Mouse (Mus musculus): Measurements from ENCODE around the gene Col12a1. TPM values are rescaled to one million over a fixed set of nuclear protein-coding genes. Genes with fewer than 3 reads are reported as not detected.

The Col12a1 gene
- total RNA-seq, 2 experiments from 2014 or later = 5.5 to 6.9 TPM

DNA sequence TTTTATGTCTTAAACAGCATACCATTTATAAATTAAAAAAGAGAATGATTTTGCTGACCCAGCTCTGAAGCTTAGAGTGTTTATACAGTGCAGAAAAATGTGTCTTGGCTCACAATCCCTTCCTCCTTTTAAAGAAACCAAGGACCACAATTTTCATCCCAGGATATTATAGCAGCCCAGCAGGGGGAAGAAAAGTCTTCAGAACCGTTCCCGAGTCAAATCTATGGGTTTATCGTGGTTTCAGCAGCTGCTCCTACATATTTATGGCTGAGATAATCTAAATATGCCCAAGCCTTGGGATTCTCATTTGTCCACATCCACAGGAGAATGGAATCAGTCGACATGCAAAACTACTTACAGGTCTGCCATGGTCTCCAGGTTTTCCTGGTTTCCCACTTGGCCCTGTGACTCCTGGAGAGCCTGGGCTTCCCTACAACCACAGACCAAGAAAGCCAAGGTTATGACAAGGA, 110.5 kb downstream of the Col12a1 start:
- no peak for DNase-seq (ENCODE audit: extremely low spot score in 1 of 2, low spot score in 1 of 2)

DNA sequence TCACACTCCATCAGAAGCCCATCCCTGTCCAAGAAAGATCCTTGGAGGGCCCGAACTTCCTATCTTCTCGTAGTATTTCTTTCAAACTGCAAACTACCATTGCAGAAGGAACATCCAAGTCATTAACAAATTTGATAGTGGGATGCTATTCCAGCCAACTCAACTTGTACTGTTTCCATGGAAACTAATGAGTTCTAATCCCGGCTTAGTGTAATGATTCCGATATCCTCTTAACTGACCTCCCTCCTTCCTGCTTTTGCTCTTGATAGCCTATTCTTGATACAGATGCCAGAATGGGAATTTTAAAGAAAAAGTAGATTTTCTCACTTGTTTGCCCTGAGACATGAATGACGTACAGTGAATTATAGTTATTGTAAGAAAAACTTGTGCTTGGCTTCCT, 112.5 kb downstream of the Col12a1 start:
- DNase-seq (ENCODE audit: extremely low spot score in 1 of 2, low spot score in 1 of 2) = no peak

DNA sequence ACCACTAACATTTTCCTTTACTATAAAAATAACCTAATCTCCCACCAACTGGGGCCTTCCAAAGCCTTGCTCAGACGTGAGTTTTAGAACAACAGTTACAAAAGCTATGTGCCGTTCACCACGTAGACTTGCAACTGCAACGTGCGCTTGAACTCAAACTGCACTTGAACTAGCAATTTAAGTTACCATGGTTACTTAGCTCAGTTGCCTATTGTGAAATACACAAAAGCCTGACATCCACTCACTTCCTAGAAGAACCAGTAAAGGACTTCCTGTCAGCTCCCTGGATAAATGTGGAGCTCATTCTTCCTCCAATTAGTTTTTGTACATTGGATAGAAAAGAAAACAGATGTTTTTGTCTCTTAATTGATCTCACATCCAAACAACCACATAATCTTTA, 112.9 kb downstream of the Col12a1 start:
- no peak for DNase-seq (ENCODE audit: extremely low spot score in 1 of 2, low spot score in 1 of 2)

DNA sequence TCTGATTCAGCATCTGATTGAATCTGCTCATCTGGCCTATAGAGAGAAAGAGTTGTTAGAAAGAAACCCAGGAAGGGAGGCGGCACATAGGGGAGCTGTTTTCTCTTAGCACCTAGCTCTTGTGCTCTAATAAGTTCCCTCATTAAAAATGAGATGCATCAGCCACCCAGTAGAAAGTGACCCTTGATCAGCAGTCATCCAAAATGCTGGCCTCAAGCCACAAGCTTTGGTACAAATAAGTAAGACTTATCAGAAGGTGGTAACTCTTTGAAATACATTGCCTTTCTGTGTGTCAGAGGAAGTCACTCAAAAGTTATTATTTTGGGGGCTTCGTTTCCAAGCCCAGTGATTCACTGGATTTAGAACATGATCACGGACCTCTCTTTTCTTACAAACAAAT, 114.1 kb downstream of the Col12a1 start:
- DNase-seq (ENCODE audit: extremely low spot score in 1 of 2, low spot score in 1 of 2) = no peak

DNA sequence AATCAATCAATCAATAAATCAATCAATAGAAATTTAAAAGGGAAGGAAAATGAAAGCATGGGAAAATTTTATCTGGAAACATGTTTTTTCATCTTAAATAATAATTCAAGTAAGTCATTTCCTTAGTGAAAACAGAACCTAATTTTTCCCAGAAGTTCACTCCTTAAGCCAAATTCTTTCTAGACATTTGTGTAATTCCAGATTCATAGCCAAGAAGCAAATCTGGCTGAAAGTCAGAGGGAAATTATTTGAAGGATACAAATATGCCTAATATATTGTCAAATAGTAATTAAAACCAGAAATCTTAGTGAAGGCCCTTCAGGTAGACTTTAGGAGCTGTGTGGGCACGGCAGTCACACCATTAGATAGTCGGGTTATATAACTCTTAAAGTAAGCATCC, 115.2 kb downstream of the Col12a1 start:
- DNase-seq (ENCODE audit: extremely low spot score in 1 of 2, low spot score in 1 of 2) = no peak

DNA sequence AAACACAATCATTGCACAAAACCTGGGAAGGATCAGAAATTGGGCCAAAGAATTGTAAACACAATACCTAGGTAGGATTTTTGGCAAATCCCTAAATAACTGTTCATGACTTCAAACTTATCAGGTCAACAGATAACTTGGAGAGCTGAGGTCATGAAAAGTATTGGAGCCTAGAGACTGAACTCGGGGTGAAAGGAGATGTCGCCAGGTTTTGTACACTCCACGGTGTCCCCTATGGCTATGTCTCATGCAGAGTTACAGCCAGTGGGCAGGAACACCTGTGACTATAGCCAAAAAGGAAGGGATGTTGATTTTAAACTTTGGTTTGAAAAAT, 118.4 kb downstream of the Col12a1 start:
- no peak for DNase-seq (ENCODE audit: extremely low spot score in 1 of 2, low spot score in 1 of 2)

DNA sequence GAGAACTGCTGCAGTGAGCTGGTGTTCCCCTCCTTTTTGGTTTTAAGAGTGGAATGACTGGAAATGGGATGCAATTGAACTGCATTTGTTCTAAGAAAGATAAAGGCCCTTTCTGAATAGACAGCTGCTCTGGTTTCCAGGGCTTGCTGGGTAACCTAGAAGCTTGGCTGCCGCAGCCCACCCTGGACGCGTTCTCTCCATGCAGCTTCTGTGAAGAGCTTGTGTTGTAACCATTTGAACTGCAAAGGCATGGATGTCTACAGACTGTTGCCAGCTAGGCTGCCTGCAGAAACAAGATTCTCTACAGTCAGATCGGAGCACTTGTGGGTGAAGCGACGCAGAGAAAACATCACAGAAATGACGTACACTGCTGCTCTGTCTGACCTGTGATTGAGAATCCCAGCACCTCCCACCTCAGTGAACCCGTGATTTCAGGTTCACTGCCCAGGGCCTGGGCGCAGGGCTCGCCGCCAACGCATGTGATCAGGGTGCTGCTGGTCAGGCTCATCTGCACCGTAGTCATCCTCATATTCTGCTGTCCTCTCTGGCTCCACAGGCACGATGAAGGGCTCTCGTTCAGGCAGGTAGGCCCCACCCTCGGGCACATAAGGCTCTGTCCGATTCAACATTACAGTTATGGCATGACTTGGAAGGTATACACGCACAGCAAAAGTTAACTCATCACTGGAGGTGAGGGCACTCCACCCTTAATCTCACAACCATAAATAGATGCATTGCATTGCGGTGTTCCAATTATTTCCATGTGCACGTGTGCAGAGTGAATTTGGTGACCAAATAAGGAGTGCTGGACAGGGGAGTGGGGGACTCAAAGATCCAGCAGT, 119.0 kb downstream of the Col12a1 start:
- DNase-seq (ENCODE audit: extremely low spot score in 1 of 2, low spot score in 1 of 2) = no peak

DNA sequence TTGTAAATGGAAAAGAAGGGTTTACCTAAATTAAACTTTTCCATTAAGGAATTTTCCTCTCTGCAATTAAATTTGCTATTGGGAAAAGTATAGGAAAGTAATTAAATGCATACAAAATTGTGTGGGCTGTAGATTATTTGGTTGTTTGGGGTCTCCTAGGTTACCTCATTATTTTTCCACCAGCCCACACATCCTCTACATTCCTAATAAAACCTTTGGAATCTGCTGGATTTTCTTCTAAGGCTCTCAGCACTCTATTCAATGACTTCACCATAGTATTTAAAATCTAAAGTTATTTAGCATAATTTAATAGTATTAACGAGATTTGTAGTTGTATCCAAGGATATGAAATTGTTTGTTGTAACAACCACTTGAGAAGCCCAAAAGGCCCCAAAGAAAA, 120.1 kb downstream of the Col12a1 start:
- DNase-seq (ENCODE audit: extremely low spot score in 1 of 2, low spot score in 1 of 2) = no peak

DNA sequence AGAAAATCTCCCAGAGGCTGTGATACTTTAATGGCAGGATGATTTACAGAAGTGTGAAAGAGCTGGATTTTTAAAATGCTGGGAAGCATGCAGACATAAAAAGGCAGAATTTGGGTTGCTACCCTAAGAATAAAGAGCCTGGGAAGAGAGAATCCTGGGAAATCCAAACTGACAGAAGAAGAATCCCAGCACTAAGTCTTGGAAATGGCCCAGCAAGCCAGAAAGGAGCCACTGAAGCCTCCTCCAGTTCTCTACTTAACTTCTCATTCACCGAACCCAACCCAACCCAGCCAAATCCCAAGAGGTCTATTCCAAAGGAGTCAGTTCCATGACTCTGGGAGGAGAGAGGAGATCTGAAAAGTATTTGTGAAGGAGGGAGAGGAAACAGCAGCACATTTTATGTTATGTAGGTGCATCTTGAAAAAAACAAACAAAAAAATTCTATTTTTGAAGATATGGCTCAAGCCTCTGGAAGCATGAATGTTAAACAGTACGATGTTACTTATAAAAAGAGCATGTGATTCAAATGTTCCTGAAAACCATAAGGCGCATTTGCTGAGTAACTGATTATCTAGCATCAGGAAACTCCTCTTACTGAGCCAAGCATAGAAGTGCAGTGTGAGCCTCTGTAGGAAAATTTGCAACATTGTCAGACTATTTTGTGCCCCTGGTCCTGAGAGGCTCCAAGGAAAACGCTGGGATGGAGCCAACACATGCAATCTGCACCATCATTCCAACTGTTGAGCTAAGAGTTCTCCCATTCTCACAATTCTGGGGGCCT, 132.0 kb downstream of the Col12a1 start:
- no peak for DNase-seq (ENCODE audit: extremely low spot score in 1 of 2, low spot score in 1 of 2)

DNA sequence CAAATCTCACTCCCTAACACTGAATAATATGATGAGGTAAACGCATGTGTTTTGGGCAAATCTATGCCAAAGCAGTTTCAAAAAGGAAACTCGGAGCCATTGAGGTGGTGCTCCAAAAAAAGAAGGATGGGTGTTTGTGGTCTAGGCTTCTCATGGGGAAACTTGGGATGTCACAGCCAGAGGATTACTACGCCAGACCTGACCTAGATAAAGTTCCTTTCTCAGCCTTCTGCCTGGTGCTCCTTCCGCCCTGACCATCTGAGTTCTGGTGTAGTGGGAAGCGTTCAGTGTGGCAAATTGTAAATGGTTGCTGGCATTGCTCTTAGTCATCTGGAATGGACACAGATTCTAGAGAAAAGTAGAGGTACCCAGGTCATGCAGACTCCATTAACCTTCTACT, 151.8 kb downstream of the Col12a1 start:
- no peak for DNase-seq (ENCODE audit: extremely low spot score in 1 of 2, low spot score in 1 of 2)

DNA sequence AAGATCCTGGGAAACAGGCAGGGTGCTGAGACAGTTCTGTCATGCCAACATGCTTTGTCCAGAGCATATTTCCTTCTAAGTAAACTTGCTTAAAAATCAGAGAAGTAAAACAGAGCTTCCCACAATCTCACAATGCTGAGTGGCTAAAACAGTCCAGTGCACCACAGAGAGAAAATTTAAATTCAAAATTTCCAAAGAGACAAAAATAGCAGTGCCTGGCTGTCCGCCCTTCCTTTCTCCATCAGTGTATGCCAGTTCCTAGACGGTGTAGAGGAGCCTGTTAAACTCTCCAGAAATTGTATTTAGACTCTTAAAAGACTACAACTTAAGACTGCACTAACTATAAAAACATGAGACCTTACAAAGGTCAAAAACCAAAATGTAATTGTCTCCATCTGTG, 165.3 kb downstream of the Col12a1 start:
- DNase-seq (ENCODE audit: extremely low spot score in 1 of 2, low spot score in 1 of 2) = no peak

Other genes with a start within 250 kb of the Col12a1 start
- 100 to 1,000 TPM; 347 to 372 TPM for gene Cox7a2, start 41.0 kb upstream of the Col12a1 start, total RNA-seq (2021)
- gene Tmem30a, start 74.7 kb upstream of the Col12a1 start, total RNA-seq (2021) = 100 to 1,000 TPM; 219 to 240 TPM

All from layer of hippocampus, postnatal 25 days (tissue).